Mouse (Mus musculus): ENCODE data around the gene Zbtb17. TPM values are rescaled to one million over a fixed set of nuclear protein-coding genes. Genes with fewer than 3 reads are reported as not detected.

Gene Zbtb17
- total RNA-seq, 4 experiments from 2014 or later = 24.8 to 28.4 (median 26.5) TPM

- DNase-seq (ENCODE audit: low spot score) = no peak
Observed at GRCm38 (mm10) chr4:141487581-141487980, 43.1 kb downstream of the Zbtb17 start.

- DNase-seq (ENCODE audit: low spot score) = no peak
Observed at GRCm38 (mm10) chr4:141488670-141489069, 44.2 kb downstream of the Zbtb17 start.

GRCm38 (mm10) chr4:141500637-141501036 is 56.2 kb downstream of the Zbtb17 start:
- DNase-seq (ENCODE audit: low spot score) = peak; percentile 41

GRCm38 (mm10) chr4:141501058-141501457 is 56.6 kb downstream of the Zbtb17 start:
- no peak for DNase-seq (ENCODE audit: low spot score)

DNA sequence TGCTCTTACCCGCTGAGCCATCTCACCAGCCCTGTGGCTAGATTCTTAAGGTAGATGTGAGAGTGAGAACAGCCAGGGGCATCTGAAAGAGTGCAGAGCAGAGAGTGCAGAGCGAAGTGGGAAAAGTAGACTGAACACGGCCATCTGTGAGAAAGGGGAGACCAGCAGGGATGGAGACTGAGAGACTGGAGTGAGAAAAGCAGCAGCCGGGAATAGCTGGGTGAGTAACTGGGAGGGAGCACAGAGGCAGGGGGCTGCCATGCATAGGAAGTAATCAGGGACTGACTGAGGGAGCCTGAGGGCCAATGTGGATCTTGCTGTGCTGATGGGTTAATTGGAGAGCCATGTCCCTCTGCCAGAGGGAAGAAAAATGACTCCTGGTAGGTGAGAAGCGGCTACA is 58.3 kb downstream of the Zbtb17 start:
- no peak for DNase-seq (ENCODE audit: low spot score)

GRCm38 (mm10) chr4:141504471-141504870 is 60.0 kb downstream of the Zbtb17 start:
- no peak for DNase-seq (ENCODE audit: low spot score)

GRCm38 (mm10) chr4:141505810-141506209 is 61.4 kb downstream of the Zbtb17 start:
- DNase-seq (ENCODE audit: low spot score) = no peak

- DNase-seq (ENCODE audit: low spot score) = peak; percentile 81
Observed at GRCm38 (mm10) chr4:141506352-141506751, 61.9 kb downstream of the Zbtb17 start.

DNA sequence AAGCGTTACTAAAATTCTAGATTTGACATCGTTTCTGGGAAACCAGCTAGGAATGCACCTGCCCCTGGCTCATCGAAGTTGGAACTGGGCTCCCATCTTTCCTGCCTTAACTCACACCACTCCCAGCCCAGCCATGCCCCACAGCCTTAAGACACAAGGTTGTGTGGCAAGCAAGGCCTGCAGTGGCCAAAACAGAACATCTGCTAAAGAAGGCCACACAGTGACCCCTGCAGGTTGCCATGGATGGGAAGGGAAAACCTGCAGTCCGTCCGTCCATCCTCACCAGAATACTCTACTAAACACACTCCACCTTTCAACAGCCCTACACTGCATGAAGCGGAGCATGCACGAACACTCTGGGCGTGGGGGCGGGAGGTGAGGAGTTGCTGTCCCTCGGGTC is 62.4 kb downstream of the Zbtb17 start:
- DNase-seq (ENCODE audit: low spot score) = peak; percentile 27

- no peak for DNase-seq (ENCODE audit: low spot score)
Observed at GRCm38 (mm10) chr4:141510457-141510856, 66.0 kb downstream of the Zbtb17 start.

- no peak for DNase-seq (ENCODE audit: low spot score)
Observed at GRCm38 (mm10) chr4:141512145-141512544, 67.7 kb downstream of the Zbtb17 start.

- DNase-seq (ENCODE audit: low spot score) = no peak
Observed at GRCm38 (mm10) chr4:141514179-141514641, 69.8 kb downstream of the Zbtb17 start.

Other genes starting within 250 kb of the Zbtb17 start
- 1 to 10 TPM in 1 of 4 experiments, under 1 TPM in 3; 0.44 to 1.2 (median 0.66) TPM for gene Rsg1, start 230.7 kb upstream of the Zbtb17 start, total RNA-seq (2022)
- gene Arhgef19, start 205.2 kb upstream of the Zbtb17 start, total RNA-seq (2022) = 10 to 100 TPM; 26.2 to 32.2 (median 30.3) TPM
- 1 to 10 TPM; 4.6 to 7.1 (median 5.2) TPM for gene Epha2, start 143.4 kb upstream of the Zbtb17 start, total RNA-seq (2022)
- gene Fam131c, start 76.4 kb upstream of the Zbtb17 start, total RNA-seq (2022) = 1 to 10 TPM; 2.4 to 5.5 (median 4.1) TPM
- not detected for gene Clcnka, start 45.9 kb upstream of the Zbtb17 start, total RNA-seq (2022)
- 1 to 10 TPM in 1 of 4 experiments, under 1 TPM in 3; 0.33 to 1.5 (median 0.59) TPM for gene Clcnkb, start 28.6 kb upstream of the Zbtb17 start, total RNA-seq (2022)
- gene Hspb7, start 23.9 kb upstream of the Zbtb17 start, total RNA-seq (2022) = 1,000 to 10,000 TPM; 1,512 to 1,942 (median 1,609) TPM
- 1 to 10 TPM in 1 of 4 experiments, under 1 TPM in 3; 0.82 to 1.5 (median 0.93) TPM for gene Srarp, start 8.5 kb upstream of the Zbtb17 start, total RNA-seq (2022)
- gene Spen, start 93.9 kb downstream of the Zbtb17 start, total RNA-seq (2022) = 10 to 100 TPM; 29.2 to 32.2 (median 30.1) TPM
- gene Fblim1, start 161.4 kb downstream of the Zbtb17 start, total RNA-seq (2022) = 100 to 1,000 TPM; 221 to 281 (median 251) TPM
- 10 to 100 TPM; 15.0 to 19.3 (median 16.5) TPM for gene Tmem82, start 174.0 kb downstream of the Zbtb17 start, total RNA-seq (2022)
- 100 to 1,000 TPM; 124 to 157 (median 144) TPM for gene Slc25a34, start 179.2 kb downstream of the Zbtb17 start, total RNA-seq (2022)
- gene Plekhm2, start 220.2 kb downstream of the Zbtb17 start, total RNA-seq (2022) = 100 to 1,000 TPM; 113 to 133 (median 117) TPM
- 1 to 10 TPM in 2 of 4 experiments, not detected in 2; 1.2 to 4.0 TPM for gene Rsc1a1, start 240.9 kb downstream of the Zbtb17 start, total RNA-seq (2022)